Mouse (Mus musculus) mesoderm, embryonic 11.5 days (tissue): Measurements from ENCODE around the gene Vmn2r8.
"Not testable (repeated sequence)": the region's sequence is repeated elsewhere in the genome, so short reads cannot be mapped to it uniquely, and the experiment has no call there.

ENCODE experiments used
- DNase-seq: peaks from one replicate; pipeline ENCODE4 v3.0.0-alpha.2; 2012; ENCODE audit warnings: low read depth, low spot score

Gene Vmn2r8

DNA sequence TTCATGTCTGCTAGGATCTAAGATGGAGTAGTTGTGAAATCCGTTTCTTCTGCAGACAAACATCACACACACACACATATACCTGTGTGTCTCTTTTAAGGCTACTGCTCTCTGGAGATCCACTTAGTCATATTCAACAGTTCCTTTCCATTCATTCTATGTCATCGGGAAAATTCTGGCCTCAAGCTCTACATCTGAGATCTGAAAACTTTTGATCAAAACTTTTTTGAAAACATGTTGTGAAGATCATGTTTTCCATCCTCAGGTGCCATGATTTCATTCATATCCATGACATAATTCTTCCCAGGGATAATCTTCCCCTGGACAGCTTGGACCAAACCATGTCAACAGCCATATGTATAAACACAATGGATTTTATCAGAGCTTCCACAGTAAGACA lies at the start of gene Vmn2r8:
Gene Vmn2r8, minus strand, starts transcription at position 101 of the 400 bp plus-strand sequence.
- not testable (repeated sequence) for DNase-seq

DNA sequence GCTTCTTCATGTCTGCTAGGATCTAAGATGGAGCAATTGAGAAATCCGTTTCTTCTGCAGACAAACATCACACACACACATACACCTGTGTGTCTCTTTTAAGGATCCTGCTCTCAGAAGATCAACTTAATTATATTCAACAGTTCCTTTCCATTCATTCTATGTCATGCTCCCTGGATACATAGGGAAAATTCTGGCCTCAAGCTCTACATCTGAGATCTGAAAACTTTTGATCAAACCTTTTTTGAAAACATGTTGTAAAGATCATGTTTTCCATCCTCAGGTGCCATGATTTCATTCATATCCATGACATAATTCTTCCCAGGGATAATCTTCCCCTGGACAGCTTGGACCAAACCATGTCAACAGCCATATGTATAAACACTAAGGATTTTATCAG lies 43.9 kb upstream of the Vmn2r8 start, which contains the start of gene Vmn2r9:
Gene Vmn2r9, minus strand, starts transcription at position 101 of the 400 bp plus-strand sequence.
- DNase-seq: not testable (repeated sequence)

DNA sequence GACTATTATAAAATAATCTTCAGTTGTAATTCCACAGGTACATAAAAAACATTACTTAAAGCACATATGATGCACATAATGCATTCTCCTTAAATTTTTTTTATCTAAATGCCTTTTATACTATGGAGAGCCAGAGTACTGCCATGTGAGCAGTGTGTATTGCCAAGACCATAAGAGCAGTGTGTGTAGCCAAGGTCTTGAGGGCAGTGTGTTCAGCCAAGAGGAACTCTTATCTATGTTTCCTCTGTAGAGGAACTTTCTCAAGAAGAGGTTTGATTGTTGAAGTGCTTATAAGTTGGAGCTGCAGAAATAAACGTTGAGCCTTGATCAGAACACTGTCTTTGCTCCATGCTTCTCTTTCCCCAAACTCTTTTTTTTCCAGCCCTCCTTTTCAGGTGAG lies 40.8 kb upstream of the Vmn2r8 start:
- DNase-seq: no peak

DNA sequence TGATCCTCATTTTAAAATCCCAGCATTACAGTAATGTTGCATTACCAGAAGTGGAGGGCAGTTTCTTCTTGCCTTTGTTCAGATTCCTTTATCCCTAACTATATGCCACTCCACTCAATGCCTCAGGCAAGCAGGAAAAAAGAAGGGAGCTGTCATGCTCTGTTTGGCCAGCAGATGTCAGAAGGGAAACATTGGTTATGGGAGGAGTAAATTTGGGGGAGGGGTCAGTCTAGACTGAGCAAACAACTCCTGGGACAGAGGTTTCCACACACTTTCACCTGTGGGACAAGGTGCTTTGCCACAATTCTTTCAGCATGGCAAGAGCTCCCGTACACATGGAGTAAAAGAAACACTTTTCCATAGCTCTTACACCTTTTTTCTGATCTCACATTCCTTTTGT lies 27.5 kb upstream of the Vmn2r8 start:
- DNase-seq: peak; percentile 11

DNA sequence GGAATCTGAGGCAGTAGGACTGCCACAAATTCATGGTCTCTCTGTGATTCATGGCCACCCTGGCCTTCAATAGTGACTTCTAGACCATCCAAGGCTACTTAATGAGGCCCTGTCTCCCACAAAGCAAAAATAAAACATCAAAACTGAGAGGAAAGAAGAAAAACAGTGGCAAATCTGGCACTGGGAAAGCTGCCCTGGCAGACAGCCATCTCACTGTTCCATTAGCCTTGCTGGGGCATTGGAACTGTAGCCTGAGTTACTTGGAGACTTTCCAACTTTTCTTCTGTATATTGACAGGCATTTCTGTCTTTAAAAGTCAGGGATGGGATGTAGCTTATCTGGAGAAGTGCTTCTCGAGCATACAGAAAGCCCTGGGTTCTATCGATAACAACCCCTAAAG lies 14.6 kb upstream of the Vmn2r8 start:
- no peak for DNase-seq

DNA sequence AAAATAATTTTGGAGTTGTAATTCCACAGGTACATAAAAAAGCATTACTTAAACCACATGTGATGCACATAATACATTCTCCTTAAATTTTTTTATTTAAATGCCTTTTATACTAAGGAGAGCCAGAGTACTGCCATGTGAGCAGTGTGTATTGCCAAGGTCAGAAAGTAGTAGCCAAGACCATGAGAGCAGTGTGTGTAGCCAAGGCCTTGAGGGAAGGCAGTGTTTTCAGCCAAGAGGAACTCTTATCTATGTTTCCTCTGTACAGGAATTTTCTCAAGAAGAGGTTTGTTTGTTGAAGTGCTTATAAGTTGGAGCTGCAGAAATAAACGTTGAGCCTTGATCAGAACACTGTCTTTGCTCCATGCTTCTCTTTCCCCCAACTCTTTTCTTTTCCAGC lies 5.0 kb downstream of the Vmn2r8 start:
- no peak for DNase-seq

DNA sequence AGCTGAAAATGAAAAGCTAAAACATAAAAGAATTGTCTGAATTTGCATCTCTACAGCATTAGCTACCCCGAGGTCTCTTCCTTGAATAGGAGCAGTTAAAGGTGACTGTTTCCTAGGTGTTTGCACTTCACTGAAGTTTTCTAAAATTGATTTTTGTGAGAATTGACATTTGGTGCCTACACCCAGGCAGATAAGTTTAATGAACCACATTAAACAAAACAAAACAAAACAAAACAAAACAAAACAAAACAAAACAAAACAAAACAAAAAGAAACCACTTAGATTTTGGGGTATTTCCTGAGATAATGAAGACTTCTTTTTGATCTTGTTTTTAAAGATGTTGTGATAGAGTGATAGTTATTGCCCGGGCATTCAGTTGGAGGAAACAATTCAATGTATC lies 13.4 kb downstream of the Vmn2r8 start, which contains the start of gene Tmed11:
Gene Tmed11, minus strand, starts transcription at position 101 of the 400 bp plus-strand sequence.
- not testable (repeated sequence) for DNase-seq

DNA sequence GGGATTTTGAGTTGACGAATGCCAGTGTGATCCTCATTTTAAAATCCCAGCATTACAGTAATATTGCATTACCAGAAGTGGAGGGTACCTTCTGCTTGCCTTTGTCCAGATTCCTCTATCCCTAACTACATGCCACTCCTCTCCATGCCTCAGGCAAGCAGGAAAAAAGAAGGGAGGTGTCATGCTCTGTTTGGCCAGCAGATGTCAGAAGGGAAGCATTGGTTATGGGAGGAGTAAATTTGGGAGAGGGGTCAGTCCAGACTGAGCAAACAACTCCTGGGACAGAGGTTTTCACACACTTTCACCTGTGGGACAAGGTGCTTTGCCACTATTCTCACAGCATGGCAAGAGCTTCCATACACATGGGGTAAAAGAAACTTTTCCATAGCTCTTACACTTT lies 18.3 kb downstream of the Vmn2r8 start:
- peak; percentile 14 for DNase-seq

DNA sequence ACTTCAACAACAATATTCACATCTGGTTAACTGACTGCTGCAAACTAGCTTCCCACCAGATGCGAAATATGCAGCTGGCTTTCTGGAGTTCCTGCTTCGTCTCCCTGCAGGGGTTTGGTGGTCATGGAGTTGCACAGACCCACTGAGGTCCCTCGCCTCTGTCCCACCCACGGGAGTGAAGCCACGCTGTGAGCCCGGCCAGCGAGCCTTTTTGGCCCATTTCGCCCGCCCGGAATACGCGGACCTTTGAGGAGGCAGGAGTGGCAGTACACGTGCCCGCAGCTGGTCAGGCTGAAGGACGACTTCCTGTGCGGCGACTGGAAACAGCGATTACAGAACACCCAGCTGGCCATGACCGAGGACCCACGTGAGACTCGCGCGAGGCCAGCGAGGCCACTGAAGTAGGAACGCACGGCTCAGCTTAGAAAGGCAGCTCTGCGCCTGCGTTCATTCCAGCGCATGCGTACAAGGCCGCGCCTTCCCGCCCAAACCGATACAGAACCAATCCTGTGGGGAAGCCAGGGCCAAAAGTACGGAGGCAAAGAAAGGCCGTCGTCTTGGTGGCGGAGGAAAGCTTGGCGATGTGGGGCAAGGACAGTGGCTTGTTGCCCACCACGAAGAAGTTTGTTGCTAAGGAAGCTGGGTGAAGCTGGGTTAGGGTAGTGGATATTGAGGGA lies 33.9 kb downstream of the Vmn2r8 start, which contains the start of gene Rnf212:
Gene Rnf212, minus strand, starts transcription at position 353 of the 677 bp plus-strand sequence.
- DNase-seq: no peak

DNA sequence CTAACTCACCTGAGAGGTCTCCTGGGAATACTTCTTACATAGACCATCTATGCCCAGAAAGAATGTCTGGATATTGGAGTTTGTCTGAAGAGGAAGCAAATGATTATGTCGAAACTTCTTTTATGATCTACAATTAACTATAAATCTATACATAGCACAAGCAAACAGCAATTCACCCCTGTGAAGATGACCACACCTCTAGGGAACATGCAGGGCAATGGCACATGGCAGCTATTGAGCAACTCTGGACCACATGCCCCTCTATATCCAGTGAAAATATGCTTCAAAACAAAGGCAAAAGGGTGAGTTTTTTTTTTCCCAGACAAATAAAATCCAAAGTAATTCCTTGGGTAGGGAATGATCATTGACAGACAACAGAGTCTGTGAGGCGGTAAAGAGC lies 48.6 kb downstream of the Vmn2r8 start:
- no peak for DNase-seq

DNA sequence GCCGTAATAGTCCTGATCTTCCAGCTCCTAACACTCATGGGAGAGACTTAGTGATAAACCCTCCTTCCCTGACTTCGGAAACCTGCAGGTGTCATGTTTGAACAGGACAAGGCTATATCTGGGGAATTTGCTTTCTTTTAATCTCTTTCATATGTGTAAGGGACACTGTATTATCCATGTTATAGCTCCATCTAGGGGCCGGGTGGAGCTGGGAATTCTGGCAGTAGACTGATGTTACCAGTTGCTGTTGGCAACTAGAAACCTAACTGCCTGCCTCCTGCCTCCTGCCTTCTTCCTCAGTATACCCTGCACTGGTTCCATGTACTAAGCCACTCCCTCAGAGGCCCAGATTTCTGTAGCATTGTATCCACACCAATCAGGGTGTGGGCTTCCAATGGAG lies 50.3 kb downstream of the Vmn2r8 start:
- DNase-seq: peak; percentile 18

DNA sequence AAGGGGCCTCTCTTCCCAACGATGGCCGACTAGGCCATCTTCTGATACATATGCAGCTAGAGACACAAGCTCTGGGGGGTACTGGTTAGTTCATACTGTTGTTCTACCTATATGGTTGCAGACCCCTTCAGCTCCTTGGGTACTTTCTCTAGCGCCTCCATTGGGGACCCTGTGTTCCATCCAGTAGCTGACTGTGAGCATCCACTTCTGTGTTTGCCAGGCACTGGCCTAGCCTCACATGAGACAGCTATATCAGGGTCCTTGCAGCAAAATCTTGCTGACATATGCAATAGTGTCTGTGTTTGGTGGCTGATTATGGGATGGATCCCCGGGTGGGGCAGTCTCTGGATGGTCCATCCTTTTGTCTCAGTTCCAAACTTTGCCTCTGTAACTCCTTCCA lies 57.4 kb downstream of the Vmn2r8 start:
- not testable (repeated sequence) for DNase-seq

DNA sequence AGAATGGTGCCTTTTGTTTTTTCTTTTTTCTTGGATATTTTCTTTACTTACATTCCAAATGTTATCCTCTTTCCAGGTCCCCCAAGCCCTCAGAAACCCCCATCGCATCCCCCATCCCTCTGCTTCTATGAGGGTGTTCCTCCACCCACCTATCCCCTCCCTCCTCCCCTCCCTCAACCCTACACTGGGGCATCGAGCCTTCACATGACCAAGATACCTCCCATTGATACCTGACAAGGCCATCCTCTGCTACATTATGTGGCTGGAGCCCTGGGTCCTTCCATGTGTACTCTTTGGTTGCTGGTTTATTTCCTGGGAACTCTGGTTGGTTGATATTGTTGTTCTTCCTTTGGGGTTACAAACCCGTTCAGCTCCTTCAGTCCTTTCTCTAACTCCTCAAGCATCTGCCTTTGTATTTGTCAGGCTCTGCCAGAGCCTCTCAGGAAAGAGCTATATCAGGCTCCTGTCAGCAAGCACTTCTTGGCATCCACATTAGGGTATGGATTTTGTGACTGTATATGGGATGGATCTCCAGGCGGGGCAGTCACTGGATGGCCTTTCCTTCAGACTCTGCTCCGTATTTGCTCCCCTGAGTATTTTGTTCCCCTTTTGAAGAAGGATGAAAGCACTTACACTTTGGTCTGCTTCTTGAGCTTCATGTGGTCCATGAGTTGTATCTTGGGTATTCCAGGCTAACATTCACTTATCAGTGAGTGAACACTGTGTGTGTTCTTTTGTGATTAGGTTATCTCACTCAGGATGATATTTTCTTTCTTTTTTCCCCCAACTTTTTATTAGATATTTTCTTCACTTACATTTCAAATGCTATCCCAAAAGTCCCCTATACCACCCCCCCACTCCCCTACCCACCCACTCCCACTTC lies 58.1 kb downstream of the Vmn2r8 start:
- no peak for DNase-seq

DNA sequence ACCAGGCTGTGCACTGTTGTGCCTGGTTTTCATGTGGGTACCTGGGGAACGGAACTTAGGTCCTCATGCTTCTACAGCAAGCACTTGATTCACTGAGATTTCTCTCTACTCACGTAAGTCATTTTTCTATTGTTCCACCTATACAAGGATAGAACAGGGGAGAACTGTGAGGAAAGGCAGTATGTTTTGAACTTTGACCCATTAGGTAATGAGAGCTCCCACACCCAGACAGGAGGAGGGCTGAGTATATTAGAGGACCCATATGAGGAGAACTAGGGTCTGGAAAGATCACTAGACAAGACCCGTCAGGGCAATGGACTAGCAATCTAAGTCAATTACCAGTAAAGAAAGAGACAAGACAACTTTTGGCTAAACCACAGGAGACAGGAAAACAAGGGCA lies 64.0 kb downstream of the Vmn2r8 start:
- no peak for DNase-seq

DNA sequence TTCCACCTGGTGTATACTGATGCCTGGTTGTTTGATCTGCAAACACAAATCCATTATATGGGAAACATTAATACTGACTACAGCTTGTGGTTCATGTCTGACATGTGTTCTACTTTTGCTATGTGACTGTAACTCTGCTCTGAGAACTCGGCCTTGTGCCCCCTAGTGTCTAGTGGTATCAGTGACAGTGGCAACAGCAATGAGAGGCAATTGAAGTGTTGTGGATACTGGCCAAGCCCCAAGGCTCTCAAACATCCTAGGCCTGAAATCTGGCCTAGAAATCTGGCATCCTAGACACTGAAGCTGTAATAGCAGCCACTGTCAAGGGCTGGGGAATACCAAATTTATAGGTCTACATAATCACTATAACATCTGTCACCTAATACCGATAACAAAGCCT lies 64.8 kb downstream of the Vmn2r8 start:
- DNase-seq: peak; percentile 47

DNA sequence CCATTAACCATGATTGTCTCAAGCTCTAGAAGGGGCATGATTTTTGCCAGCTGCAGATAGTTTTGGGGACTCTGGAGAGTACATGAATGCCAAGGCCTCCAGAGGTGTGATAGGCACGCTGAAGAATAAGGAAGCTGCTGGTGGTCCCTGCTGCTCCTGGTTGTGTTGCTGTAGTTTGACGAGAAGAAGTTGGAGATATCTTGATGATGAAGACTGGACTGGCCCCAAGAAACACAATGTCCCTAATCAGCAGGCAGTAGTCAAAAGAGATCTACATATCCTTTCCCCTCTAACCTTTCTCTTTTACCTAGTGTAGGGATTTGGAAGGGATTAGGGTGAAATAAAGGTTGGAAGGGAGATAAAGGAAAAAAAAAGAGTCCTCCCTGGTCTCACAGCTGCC lies 66.1 kb downstream of the Vmn2r8 start:
- no peak for DNase-seq

DNA sequence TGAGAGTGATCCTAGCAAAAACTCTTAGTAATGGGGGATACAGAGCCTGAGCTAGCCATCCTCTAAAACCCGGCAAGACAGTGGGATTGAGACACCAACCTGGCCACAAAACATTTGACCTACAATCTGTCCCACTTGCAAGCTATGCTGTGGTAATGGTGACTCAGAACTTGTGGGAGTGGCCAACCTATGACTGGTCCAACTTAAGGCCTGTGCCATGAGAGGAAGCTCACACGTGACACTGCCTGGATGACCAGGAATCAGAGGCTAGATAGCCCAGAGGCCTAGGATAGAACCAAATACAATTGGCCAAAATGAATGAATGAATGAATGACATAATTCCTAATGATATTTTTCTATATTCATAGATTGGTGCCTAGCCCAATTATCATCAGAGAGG lies 66.8 kb downstream of the Vmn2r8 start:
- no peak for DNase-seq
